Mouse (Mus musculus): ENCODE measurements around the gene Kncn. TPM values are rescaled to one million over a fixed set of nuclear protein-coding genes. Genes with fewer than 3 reads are reported as not detected.

Gene Kncn
- total RNA-seq, 2 experiments from 2014 or later = not detected

DNA sequence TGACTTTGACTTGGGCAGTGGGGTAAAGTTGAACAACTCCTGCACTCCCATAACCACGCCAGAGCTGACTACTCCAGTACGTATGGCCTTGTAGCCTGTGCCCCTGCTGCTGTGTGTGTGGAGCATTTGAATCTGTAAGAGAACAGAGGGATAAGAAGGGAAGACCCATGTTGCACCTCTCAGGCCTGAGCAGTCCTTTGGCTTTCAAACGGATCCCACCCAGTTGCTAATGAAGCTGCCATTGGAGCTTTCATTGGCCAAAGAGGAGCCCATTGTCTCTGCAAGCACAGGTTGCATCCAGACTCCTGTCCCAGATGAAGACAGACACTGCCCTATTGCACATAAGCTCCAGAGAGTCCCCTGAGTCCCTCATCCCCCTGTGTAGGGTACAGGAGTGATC is 11.0 kb upstream of the Kncn start:
- no peak for ATAC-seq (replicated peaks; ENCODE audit: low FRiP score, poor library complexity, severe bottlenecking)

GRCm38 (mm10) chr4:115878216-115878678 is 6.0 kb upstream of the Kncn start:
- ATAC-seq (replicated peaks; ENCODE audit: low FRiP score, poor library complexity, severe bottlenecking) = no peak

- no peak for ATAC-seq (replicated peaks; ENCODE audit: low FRiP score, poor library complexity, severe bottlenecking)
Observed at GRCm38 (mm10) chr4:115878828-115879227, 5.4 kb upstream of the Kncn start.

GRCm38 (mm10) chr4:115881183-115881582 is 3.0 kb upstream of the Kncn start:
- no peak for ATAC-seq (replicated peaks; ENCODE audit: low FRiP score, poor library complexity, severe bottlenecking)

DNA sequence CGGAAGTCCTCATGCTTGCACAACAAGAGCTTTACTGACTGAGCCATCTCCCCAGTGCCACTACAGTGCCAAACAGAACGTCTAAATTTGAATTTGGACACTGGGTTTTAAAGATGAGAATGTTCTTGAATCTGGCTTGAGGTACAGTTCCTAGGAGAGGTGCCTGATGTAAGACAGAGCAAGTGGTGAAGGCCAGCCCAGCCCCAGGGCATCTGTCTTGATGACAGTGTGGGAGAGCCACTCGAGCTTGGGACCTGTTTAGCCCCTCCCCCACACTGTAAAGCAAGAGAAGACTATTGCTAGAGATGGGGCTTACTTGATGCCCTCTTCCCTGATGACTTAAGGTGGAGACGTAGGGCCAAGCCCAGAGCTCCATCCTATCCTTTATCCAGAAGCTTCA is 2.0 kb upstream of the Kncn start:
- no peak for ATAC-seq (replicated peaks; ENCODE audit: low FRiP score, poor library complexity, severe bottlenecking)

GRCm38 (mm10) chr4:115885846-115886245 is 1.6 kb downstream of the Kncn start:
- no peak for ATAC-seq (replicated peaks; ENCODE audit: low FRiP score, poor library complexity, severe bottlenecking)

DNA sequence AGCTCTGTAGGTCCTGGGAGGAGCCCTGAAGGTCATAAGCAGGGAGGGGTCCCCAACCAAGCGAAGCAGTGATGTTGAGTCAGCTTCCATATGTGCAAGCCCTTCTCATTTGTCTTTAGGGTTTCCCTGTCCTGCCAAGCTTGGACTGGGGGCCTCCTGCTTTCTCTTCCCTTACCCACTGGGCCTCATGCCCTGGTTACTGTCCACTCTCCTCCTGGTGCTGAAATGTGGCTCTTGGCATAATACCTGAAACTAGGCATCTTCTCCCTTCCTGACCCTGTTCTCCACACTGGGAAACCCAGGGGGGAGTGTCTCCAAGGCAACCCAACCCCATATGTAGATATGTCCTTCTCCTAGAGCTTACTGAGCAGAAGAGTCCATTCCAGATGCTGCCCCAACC is 2.7 kb downstream of the Kncn start:
- ATAC-seq (replicated peaks; ENCODE audit: low FRiP score, poor library complexity, severe bottlenecking) = no peak

DNA sequence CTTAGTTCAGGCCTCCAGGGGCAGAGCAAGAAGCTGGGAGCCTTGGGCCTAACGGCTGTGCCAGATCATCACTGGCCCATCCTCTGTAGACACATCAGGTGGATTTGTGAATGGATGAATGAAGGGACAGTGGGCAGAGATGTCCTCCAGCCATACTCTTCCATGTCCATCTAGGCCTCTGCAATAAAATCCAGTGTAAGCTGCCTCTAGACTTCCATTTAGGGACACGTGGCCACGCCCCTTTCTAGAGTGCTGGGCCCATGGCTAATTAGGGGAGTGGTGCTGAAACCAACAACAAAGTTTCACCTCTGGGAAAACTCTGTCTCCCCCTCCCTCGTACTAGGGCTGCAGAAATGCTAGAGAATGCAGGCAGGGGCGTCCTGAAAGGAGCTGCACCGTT is 5.9 kb downstream of the Kncn start:
- no peak for ATAC-seq (replicated peaks; ENCODE audit: low FRiP score, poor library complexity, severe bottlenecking)

DNA sequence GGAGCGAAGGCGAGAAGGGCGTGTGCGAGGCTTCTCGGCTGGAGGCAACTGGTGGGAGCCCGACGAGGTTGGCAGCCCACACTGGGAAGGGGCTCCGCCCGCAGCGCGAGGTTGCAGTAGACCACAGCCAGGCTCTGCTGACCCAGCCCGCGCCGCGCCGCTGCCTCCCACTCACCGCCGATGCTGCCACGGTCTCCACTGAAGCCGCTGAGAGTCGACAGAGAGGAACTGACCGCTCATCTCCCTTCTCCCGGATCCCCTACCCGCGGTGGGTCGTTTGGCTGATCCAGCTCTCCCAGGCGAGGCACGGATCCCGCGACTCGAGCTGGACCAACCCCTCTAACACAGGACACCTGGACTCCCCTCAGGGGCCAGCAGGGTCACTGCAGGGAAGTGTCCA is 6.4 kb downstream of the Kncn start, which contains the start of gene 6430628N08Rik:
TSS of gene 6430628N08Rik (plus strand) at position 113 of the 400 bp plus-strand sequence.
- ATAC-seq (replicated peaks; ENCODE audit: low FRiP score, poor library complexity, severe bottlenecking) = no peak

DNA sequence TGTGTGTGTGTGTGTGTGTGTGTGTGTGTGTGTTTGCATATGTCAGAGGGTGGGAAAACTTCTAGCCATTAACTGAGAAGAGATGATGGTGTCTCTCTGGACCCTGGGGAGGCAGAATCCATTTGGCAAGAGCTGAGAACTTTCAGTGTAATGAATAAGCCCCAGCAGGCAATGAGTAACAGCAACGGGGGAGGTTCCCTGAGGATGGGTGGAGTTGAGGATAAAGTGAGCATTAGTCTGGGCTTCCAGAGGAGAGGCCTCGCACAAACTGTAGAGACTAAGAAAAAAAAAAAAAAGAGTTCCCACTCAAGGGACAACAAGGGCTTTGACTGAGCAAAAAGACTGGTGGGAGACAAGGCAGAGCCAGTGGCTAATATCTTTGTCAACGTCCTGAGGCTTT is 10.1 kb downstream of the Kncn start:
- ATAC-seq (replicated peaks; ENCODE audit: low FRiP score, poor library complexity, severe bottlenecking) = no peak

- no peak for ATAC-seq (replicated peaks; ENCODE audit: low FRiP score, poor library complexity, severe bottlenecking)
Observed at GRCm38 (mm10) chr4:115897901-115898631, 13.9 kb downstream of the Kncn start.

GRCm38 (mm10) chr4:115902816-115903215 is 18.6 kb downstream of the Kncn start:
- peak; percentile 73 for ATAC-seq (replicated peaks; ENCODE audit: low FRiP score, poor library complexity, severe bottlenecking)

DNA sequence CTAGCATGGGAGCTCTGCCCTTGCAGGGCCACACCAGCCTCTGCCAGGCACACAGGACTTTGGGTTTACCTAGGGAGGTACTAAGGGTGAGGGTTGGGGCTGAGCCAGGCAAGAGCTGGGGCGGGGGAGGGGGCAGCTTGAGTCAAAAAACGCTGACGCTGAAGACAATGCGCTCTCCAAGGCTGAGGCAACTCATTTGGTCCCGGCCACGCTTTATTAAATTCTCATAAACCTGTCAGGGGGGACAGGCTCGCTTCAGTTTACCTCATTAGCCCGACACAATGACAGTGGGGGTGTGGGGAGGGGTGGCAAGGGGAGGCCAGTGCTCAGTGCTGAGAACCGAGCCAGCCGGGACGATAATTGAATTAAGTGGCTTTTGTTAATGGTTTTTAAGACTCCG is 20.2 kb downstream of the Kncn start:
- ATAC-seq (replicated peaks; ENCODE audit: low FRiP score, poor library complexity, severe bottlenecking) = no peak

DNA sequence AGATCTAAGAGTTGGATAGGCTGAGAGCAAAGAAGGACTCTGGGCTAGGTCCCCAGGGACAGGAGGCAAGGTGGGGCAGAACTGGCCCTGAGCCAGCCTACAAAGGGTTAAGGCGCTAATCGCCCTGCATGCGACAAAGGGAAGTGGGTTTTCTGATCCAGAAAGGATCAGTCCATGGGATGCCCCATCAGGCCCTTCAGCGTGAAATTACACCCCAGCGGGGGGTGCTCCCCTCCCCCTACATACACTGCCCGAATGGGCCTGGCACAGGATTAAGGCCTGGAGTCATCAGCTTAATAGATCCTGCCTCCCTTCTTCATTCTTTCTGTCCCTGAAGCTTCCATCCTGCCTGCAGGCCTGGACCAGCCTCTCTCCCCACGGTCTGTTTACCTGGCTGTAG is 21.5 kb downstream of the Kncn start:
- ATAC-seq (replicated peaks; ENCODE audit: low FRiP score, poor library complexity, severe bottlenecking) = no peak

DNA sequence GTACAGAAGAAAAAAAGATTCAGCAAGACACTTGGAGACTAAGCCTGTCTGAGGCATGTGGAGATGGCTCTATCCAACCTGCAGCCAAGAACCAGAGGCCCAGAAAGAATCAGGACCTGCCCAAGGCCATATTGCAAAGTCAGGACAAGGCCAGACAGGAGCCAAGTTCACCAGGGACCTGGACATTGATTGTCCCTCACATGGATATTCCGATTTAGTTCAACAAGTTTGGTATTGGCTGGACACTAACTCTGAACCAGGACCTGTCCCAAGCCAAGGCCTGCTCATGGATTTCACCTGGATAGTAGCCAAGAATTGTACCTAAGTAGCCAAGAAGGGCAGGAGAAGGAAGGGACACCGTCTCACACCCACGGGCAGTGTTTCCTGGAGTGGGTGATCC is 22.6 kb downstream of the Kncn start:
- no peak for ATAC-seq (replicated peaks; ENCODE audit: low FRiP score, poor library complexity, severe bottlenecking)

DNA sequence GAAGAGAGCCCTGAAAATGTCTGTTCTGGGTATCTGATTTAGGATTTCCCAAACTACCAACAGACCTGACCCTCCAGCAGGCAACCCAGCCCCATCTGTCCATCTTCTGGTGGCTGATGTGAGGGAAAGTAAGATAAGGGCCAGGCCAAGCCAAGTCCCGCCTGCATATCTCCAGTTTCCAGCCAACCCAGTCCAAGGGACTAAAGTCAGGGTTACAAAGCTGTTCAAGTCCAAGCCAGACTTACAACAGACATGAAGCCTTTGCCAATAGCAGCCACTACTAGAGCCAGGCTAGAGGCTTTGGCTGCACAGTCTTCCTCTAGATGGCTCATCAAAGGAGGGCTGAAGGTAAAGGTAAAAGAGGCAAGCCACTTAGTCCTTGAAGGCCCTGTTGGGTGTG is 23.8 kb downstream of the Kncn start:
- no peak for ATAC-seq (replicated peaks; ENCODE audit: low FRiP score, poor library complexity, severe bottlenecking)

- no peak for ATAC-seq (replicated peaks; ENCODE audit: low FRiP score, poor library complexity, severe bottlenecking)
Observed at GRCm38 (mm10) chr4:115908641-115909040, 24.4 kb downstream of the Kncn start.

GRCm38 (mm10) chr4:115911586-115911985 is 27.4 kb downstream of the Kncn start:
- no peak for ATAC-seq (replicated peaks; ENCODE audit: low FRiP score, poor library complexity, severe bottlenecking)

DNA sequence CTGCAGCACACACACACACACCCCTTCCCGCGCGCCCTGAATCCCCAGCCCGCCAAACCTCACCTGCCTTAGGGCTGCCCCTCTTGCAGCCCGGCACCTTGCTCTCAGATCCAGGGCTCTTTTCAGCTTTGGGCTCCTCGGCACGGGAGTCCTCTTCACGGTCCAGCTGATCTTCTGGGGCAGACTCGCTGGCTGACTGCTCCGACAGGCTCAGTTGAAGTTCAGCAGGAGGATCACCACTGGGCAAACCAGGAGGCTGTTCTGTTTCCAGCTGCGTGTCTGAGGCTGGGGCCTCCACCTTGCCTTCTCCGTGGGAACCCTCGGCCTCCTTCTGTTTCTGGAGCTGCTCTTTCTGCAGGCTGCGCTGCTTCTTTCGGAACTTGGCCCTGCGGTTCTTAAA is 35.7 kb downstream of the Kncn start:
- no peak for ATAC-seq (replicated peaks; ENCODE audit: low FRiP score, poor library complexity, severe bottlenecking)

DNA sequence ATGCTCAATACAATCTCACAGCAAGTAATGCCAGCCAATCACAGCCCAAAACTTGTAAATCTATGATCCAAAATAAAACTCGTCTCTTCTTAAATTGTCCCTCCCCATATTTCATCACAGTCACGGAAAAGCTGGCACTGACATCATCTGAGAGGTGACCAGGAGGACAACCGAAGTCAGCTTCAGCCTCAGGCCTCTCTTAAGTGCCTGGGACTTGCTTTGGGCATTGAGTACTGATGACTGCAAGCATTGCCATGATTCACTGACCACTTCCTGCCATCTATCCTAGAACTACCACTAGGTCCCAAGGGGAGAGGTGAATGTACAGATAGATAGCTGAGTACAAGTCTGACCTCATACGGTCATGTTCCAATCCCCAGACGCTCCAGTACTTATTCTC is 38.5 kb downstream of the Kncn start:
- no peak for ATAC-seq (replicated peaks; ENCODE audit: low FRiP score, poor library complexity, severe bottlenecking)

- no peak for ATAC-seq (replicated peaks; ENCODE audit: low FRiP score, poor library complexity, severe bottlenecking)
Observed at GRCm38 (mm10) chr4:115923262-115923880, 39.2 kb downstream of the Kncn start.

GRCm38 (mm10) chr4:115927637-115928036 is 43.4 kb downstream of the Kncn start:
- no peak for ATAC-seq (replicated peaks; ENCODE audit: low FRiP score, poor library complexity, severe bottlenecking)

All from erythroblast, adult 5-6 weeks (primary cell).